Mouse (Mus musculus) embryonic facial prominence, embryonic 10.5 days (tissue): ENCODE measurements around the gene Ppcdc. TPM values are rescaled to one million over a fixed set of nuclear protein-coding genes. Genes with fewer than 3 reads are reported as not detected.

ENCODE experiments used
- DNase-seq: peaks from one replicate; pipeline ENCODE4 v3.0.0-alpha.2; 2017; ENCODE audit warnings: low spot score
- H3K27ac ChIP-seq: fragments of 300-500 bp; sonication (generic); replicated peaks from 2 replicates; pipeline ENCODE4 v1.5.1; 2016; ENCODE audit warnings: mild to moderate bottlenecking
- H3K27me3 ChIP-seq: fragments of 300-500 bp; sonication (generic); replicated peaks from 2 replicates; pipeline ENCODE4 v1.6.1; 2016; ENCODE audit warnings: low read depth, mild to moderate bottlenecking; ENCODE audit not compliant: poor library complexity, severe bottlenecking
- H3K36me3 ChIP-seq: fragments of 300-500 bp; sonication (generic); replicated peaks from 2 replicates; pipeline ENCODE4 v1.6.1; 2016; ENCODE audit warnings: mild to moderate bottlenecking, moderate library complexity
- H3K4me1 ChIP-seq: fragments of 300-500 bp; sonication (generic); 2 replicates; pipeline ENCODE4 v1.6.1; 2016
- H3K4me3 ChIP-seq: fragments of 300-500 bp; sonication (generic); 2 replicates; pipeline ENCODE4 v1.5.1; 2016; ENCODE audit warnings: mild to moderate bottlenecking, moderate library complexity
- H3K9me3 ChIP-seq: fragments of 300-500 bp; sonication (generic); 2 replicates; pipeline ENCODE4 v1.6.1; 2016; ENCODE audit warnings: mild to moderate bottlenecking
- WGBS: fragments of 180-500 bp; shearing (Covaris S2); methylation state at CpG from one replicate; pipeline ENCODE4 v1.1.7; 2016; 5-methylcytosine and 5-hydroxymethylcytosine counted together
- polyA plus RNA-seq: library from polyadenylated mRNA; unstranded; fragments of >200 nt; fragmentation: Nextera tagmentation; extraction: Ambion mirVana; gene quantifications from 2 replicates; pipeline ENCODE4 v1.2.1, GENCODE M21; 2016

Ppcdc gene
- polyA plus RNA-seq = 20.8 and 25.4 TPM in 2 replicates

GRCm38 (mm10) chr9:57439522-57440295 lies at the start of gene Ppcdc:
Gene Ppcdc (minus strand): TSS chr9:57440124.
- Histone ChIP-seq H3K4me3 (peak within 1 kb of the TSS; percentile 61), H3K27ac (peak within 1 kb of the TSS; percentile 88), H3K27me3 (no peaks in the 10 kb centered on the region), H3K36me3 (peaks cover 3% of the 10 kb centered on the region; the same call in 1 of the 2 replicates), H3K9me3 (no peaks in the 10 kb centered on the region), H3K4me1 (peaks cover 22% of the 10 kb centered on the region)
- 3% methylated on average over 32 of the region's 32 CpGs for whole genome bisulfite sequencing
- DNase-seq = peak; percentile 93

GRCm38 (mm10) chr9:57487807-57488206 lies 47.9 kb upstream of the Ppcdc start:
- no peak for DNase-seq
- Histone ChIP-seq H3K9me3 (no peaks in the 10 kb centered on the region), H3K27me3 (peaks cover 18% of the 10 kb centered on the region; the same call in 1 of the 2 replicates), H3K4me1 (no peaks in the 10 kb centered on the region), H3K27ac (no peak overlapping the region), H3K36me3 (no peaks in the 10 kb centered on the region), H3K4me3 (no peak overlapping the region)
- WGBS = 80% methylated on average over 7 of the region's 7 CpGs

GRCm38 (mm10) chr9:57485774-57486173 lies 45.9 kb upstream of the Ppcdc start:
- WGBS = 17% methylated on average over 7 of the region's 7 CpGs
- Histone ChIP-seq H3K9me3 (no peaks in the 10 kb centered on the region), H3K27me3 (peaks cover 18% of the 10 kb centered on the region; the same call in 1 of the 2 replicates), H3K36me3 (no peaks in the 10 kb centered on the region), H3K27ac (no peak overlapping the region), H3K4me3 (no peak overlapping the region), H3K4me1 (no peaks in the 10 kb centered on the region)
- DNase-seq = peak; percentile 81

GRCm38 (mm10) chr9:57468914-57469313 lies 29.0 kb upstream of the Ppcdc start:
- WGBS = 71% methylated on average over 4 of the region's 4 CpGs
- Histone ChIP-seq H3K4me3 (no peak overlapping the region), H3K4me1 (peaks cover 21% of the 10 kb centered on the region), H3K27me3 (peaks cover 17% of the 10 kb centered on the region), H3K27ac (no peak overlapping the region), H3K9me3 (no peaks in the 10 kb centered on the region), H3K36me3 (no peaks in the 10 kb centered on the region)
- DNase-seq = no peak

- Histone ChIP-seq H3K4me3 (peak within 1 kb of the TSS; percentile 78), H3K27me3 (peaks cover 17% of the 10 kb centered on the region), H3K36me3 (no peaks in the 10 kb centered on the region), H3K4me1 (peaks cover 21% of the 10 kb centered on the region), H3K9me3 (no peaks in the 10 kb centered on the region), H3K27ac (peak within 1 kb of the TSS; percentile 77)
- WGBS = 2% methylated on average over 48 of the region's 48 CpGs
- peak; percentile 93 for DNase-seq
Observed at GRCm38 (mm10) chr9:57467896-57468549, 28.1 kb upstream of the Ppcdc start, which contains the start of gene Scamp5. Gene Scamp5 (minus strand): TSS chr9:57468060.

GRCm38 (mm10) chr9:57467271-57467771 lies 27.4 kb upstream of the Ppcdc start:
- Histone ChIP-seq H3K4me1 (peaks cover 21% of the 10 kb centered on the region), H3K27ac (peak overlapping the region; percentile 77), H3K36me3 (no peaks in the 10 kb centered on the region), H3K9me3 (no peaks in the 10 kb centered on the region), H3K4me3 (peak overlapping the region; percentile 78), H3K27me3 (peaks cover 17% of the 10 kb centered on the region)
- peak; percentile 41 for DNase-seq
- WGBS = 2% methylated on average over 18 of the region's 18 CpGs

- peaks cover 17% of the 10 kb centered on the region for H3K27me3 ChIP-seq
- H3K27ac ChIP-seq = no peak overlapping the region
- no peak for DNase-seq
- H3K4me3 ChIP-seq = no peak overlapping the region
- peaks cover 21% of the 10 kb centered on the region for H3K4me1 ChIP-seq
- WGBS = 55% methylated on average over 3 of the region's 3 CpGs
- no peaks in the 10 kb centered on the region for H3K36me3 ChIP-seq
- no peaks in the 10 kb centered on the region for H3K9me3 ChIP-seq
Observed at GRCm38 (mm10) chr9:57466101-57466500, 26.2 kb upstream of the Ppcdc start.

GRCm38 (mm10) chr9:57462866-57463265 lies 22.9 kb upstream of the Ppcdc start:
- H3K4me3 ChIP-seq = no peak overlapping the region
- no peak overlapping the region for H3K27ac ChIP-seq
- peaks cover 17% of the 10 kb centered on the region for H3K27me3 ChIP-seq
- no peak for DNase-seq
- peaks cover 16% of the 10 kb centered on the region for H3K4me1 ChIP-seq
- no peaks in the 10 kb centered on the region for H3K36me3 ChIP-seq
- H3K9me3 ChIP-seq = no peaks in the 10 kb centered on the region
- WGBS = 91% methylated on average over 6 of the region's 6 CpGs

GRCm38 (mm10) chr9:57459707-57460106 lies 19.8 kb upstream of the Ppcdc start:
- Histone ChIP-seq H3K27me3 (no peaks in the 10 kb centered on the region), H3K9me3 (no peaks in the 10 kb centered on the region), H3K36me3 (no peaks in the 10 kb centered on the region), H3K4me3 (no peak overlapping the region), H3K27ac (no peak overlapping the region), H3K4me1 (no peaks in the 10 kb centered on the region)
- WGBS = 95% methylated on average over 2 of the region's 2 CpGs
- DNase-seq = no peak

- no peak overlapping the region for H3K27ac ChIP-seq
- H3K27me3 ChIP-seq = no peaks in the 10 kb centered on the region
- WGBS = 84% methylated on average over 4 of the region's 4 CpGs
- H3K36me3 ChIP-seq = peaks cover 9% of the 10 kb centered on the region
- no peaks in the 10 kb centered on the region for H3K4me1 ChIP-seq
- H3K4me3 ChIP-seq = no peak overlapping the region
- H3K9me3 ChIP-seq = no peaks in the 10 kb centered on the region
- DNase-seq = no peak
Observed at GRCm38 (mm10) chr9:57453516-57453915, 13.6 kb upstream of the Ppcdc start.

- no peak for DNase-seq
- Histone ChIP-seq H3K4me1 (no peaks in the 10 kb centered on the region), H3K27me3 (no peaks in the 10 kb centered on the region), H3K4me3 (no peak overlapping the region), H3K9me3 (no peaks in the 10 kb centered on the region), H3K36me3 (peaks cover 9% of the 10 kb centered on the region), H3K27ac (no peak overlapping the region)
- 85% methylated on average over 8 of the region's 8 CpGs for WGBS
Observed at GRCm38 (mm10) chr9:57452624-57453462, 12.9 kb upstream of the Ppcdc start.

- no peak for DNase-seq
- Histone ChIP-seq H3K4me1 (no peaks in the 10 kb centered on the region), H3K36me3 (peaks cover 9% of the 10 kb centered on the region), H3K27ac (no peak overlapping the region), H3K9me3 (no peaks in the 10 kb centered on the region), H3K27me3 (no peaks in the 10 kb centered on the region), H3K4me3 (no peak overlapping the region)
- WGBS = 70% methylated on average over 1 of the region's 1 CpGs
Observed at GRCm38 (mm10) chr9:57449715-57450114, 9.8 kb upstream of the Ppcdc start.
